Mouse (Mus musculus) forebrain, embryonic 16.5 days (tissue): Measurements from ENCODE around the gene Clec2g. TPM values are rescaled to one million over a fixed set of nuclear protein-coding genes. Genes with fewer than 3 reads are reported as not detected.
"Not testable (repeated sequence)": the region's sequence is repeated elsewhere in the genome, so short reads cannot be mapped to it uniquely, and the experiment has no call there.

Experiments used
- ATAC-seq: fragments of 200-750 bp; cut with Nextera tagmentation; 2 replicates; pipeline ENCODE4 v1.8.0; 2017; ENCODE audit warnings: mild to moderate bottlenecking, moderate library complexity
- H3K27ac ChIP-seq: fragments of 300-500 bp; sonication (generic); 2 replicates; pipeline ENCODE4 v1.5.1; 2014; ENCODE audit warnings: low read length, control low read depth
- H3K27me3 ChIP-seq: fragments of 300-500 bp; sonication (generic); replicated peaks from 2 replicates; pipeline ENCODE4 v1.6.1; 2014; ENCODE audit warnings: low read length; ENCODE audit not compliant: control insufficient read depth, insufficient read depth
- H3K36me3 ChIP-seq: fragments of 300-500 bp; sonication (generic); 2 replicates; pipeline ENCODE4 v1.6.1; 2014; ENCODE audit not compliant: control insufficient read depth, insufficient read depth
- H3K4me1 ChIP-seq: fragments of 300-500 bp; sonication (generic); replicated peaks from 2 replicates; pipeline ENCODE4 v1.6.1; 2014; ENCODE audit warnings: low read length; ENCODE audit not compliant: control insufficient read depth, insufficient read depth
- H3K4me2 ChIP-seq: fragments of 300-500 bp; sonication (generic); 2 replicates; pipeline ENCODE4 v1.6.1; 2014; ENCODE audit warnings: mild to moderate bottlenecking, low read length, control low read depth
- H3K4me3 ChIP-seq: fragments of 300-500 bp; sonication (generic); replicated peaks from 2 replicates; pipeline ENCODE4 v1.5.1; 2014; ENCODE audit warnings: mild to moderate bottlenecking, low read length, control low read depth
- H3K9ac ChIP-seq: fragments of 300-500 bp; sonication (generic); replicated peaks from 2 replicates; pipeline ENCODE4 v1.6.1; 2014; ENCODE audit warnings: low read depth, low read length, control low read depth
- H3K9me3 ChIP-seq: fragments of 300-500 bp; sonication (generic); 2 replicates; pipeline ENCODE4 v1.6.1; 2016; ENCODE audit warnings: low read length; ENCODE audit not compliant: control insufficient read depth
- WGBS: fragments of 180-500 bp; shearing (Covaris S2); extraction: QIAGEN DNeasy Blood & Tissue Kit; methylation state at CpG from one replicate; pipeline ENCODE4 v1.1.7; 2014; 5-methylcytosine and 5-hydroxymethylcytosine counted together
- polyA plus RNA-seq: library from polyadenylated mRNA; unstranded; fragments of >200 nt; fragmentation: Nextera tagmentation; extraction: Ambion mirVana; gene quantifications from 2 replicates; pipeline ENCODE4 v1.2.1, GENCODE M21; 2015

The Clec2g gene
- polyA plus RNA-seq, 1 experiment from 2014 or later = not detected

- Histone ChIP-seq H3K4me1 (no peaks in the 10 kb centered on the region), H3K27ac (no peak overlapping the region), H3K9ac (no peak overlapping the region), H3K4me2 (no peak overlapping the region), H3K4me3 (no peak overlapping the region), H3K9me3 (no peaks in the 10 kb centered on the region), H3K36me3 (no peaks in the 10 kb centered on the region), H3K27me3 (no peaks in the 10 kb centered on the region)
- WGBS = 82% methylated on average over 2 of the region's 2 CpGs
- no peak for ATAC-seq
Measured at GRCm38 (mm10) chr6:128933050-128933449, 1.1 kb upstream of the Clec2g start.

GRCm38 (mm10) chr6:128935889-128936665 is 1.9 kb downstream of the Clec2g start:
- ATAC-seq, H3K27me3 ChIP-seq, H3K4me3 ChIP-seq: not testable (repeated sequence)

GRCm38 (mm10) chr6:128941646-128942421 is 7.7 kb downstream of the Clec2g start:
- Histone ChIP-seq H3K4me3 (no peak overlapping the region), H3K27me3 (no peaks in the 10 kb centered on the region), H3K36me3 (no peaks in the 10 kb centered on the region), H3K27ac (no peak overlapping the region), H3K9ac (no peak overlapping the region), H3K4me1 (no peaks in the 10 kb centered on the region), H3K4me2 (no peak overlapping the region), H3K9me3 (no peaks in the 10 kb centered on the region)
- 82% methylated on average over 5 of the region's 5 CpGs for WGBS
- no peak for ATAC-seq

More at GRCm38 (mm10) chr6:128935889-128936665, 1.9 kb downstream of the Clec2g start:
- WGBS = 93% methylated on average over 4 of the region's 13 CpGs
- not testable (repeated sequence) for H3K36me3 ChIP-seq, H3K4me1 ChIP-seq, H3K9ac ChIP-seq, H3K27ac ChIP-seq, H3K4me2 ChIP-seq, H3K9me3 ChIP-seq

- no peak overlapping the region for H3K4me2 ChIP-seq
- no peak for ATAC-seq
- WGBS = 89% methylated on average over 3 of the region's 3 CpGs
- no peaks in the 10 kb centered on the region for H3K9me3 ChIP-seq
- no peak overlapping the region for H3K9ac ChIP-seq
- no peak overlapping the region for H3K4me3 ChIP-seq
- H3K27me3 ChIP-seq = no peaks in the 10 kb centered on the region
- no peak overlapping the region for H3K27ac ChIP-seq
- H3K4me1 ChIP-seq = no peaks in the 10 kb centered on the region
- no peaks in the 10 kb centered on the region for H3K36me3 ChIP-seq
Measured at GRCm38 (mm10) chr6:128945564-128945963, 11.4 kb downstream of the Clec2g start.

DNA sequence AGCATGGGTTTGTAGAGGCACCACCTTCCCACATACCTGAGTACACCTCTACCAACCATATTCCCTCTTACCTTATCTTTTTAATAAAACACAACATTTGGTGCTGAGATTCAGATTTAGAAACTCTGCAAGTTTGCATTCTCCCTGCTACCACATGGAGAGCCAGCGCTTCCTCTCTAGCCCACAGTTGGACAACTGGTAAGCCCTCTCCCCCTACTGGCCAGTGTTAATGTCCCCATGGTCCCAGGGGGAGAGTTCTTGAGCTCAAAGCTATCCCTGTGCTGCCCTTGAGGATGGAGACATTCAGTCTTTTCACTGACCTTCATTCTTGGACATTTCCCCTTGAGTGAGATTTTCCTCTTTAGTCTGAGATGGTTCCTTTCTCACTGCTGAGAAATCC is 26.9 kb downstream of the Clec2g start:
- no peak for ATAC-seq
- H3K27ac ChIP-seq = no peak overlapping the region
- WGBS = 89% methylated on average over 1 of the region's 1 CpGs
- H3K4me3 ChIP-seq = no peak overlapping the region
- H3K36me3 ChIP-seq = no peaks in the 10 kb centered on the region
- no peaks in the 10 kb centered on the region for H3K9me3 ChIP-seq
- H3K4me1 ChIP-seq = no peaks in the 10 kb centered on the region
- no peak overlapping the region for H3K4me2 ChIP-seq
- no peaks in the 10 kb centered on the region for H3K27me3 ChIP-seq
- no peak overlapping the region for H3K9ac ChIP-seq

GRCm38 (mm10) chr6:128962108-128962507 is 27.9 kb downstream of the Clec2g start:
- not testable (repeated sequence) for H3K9me3 ChIP-seq, H3K27me3 ChIP-seq, H3K9ac ChIP-seq, H3K27ac ChIP-seq, ATAC-seq, H3K4me3 ChIP-seq, H3K36me3 ChIP-seq, H3K4me2 ChIP-seq, H3K4me1 ChIP-seq
- 95% methylated on average over 2 of the region's 2 CpGs for WGBS

DNA sequence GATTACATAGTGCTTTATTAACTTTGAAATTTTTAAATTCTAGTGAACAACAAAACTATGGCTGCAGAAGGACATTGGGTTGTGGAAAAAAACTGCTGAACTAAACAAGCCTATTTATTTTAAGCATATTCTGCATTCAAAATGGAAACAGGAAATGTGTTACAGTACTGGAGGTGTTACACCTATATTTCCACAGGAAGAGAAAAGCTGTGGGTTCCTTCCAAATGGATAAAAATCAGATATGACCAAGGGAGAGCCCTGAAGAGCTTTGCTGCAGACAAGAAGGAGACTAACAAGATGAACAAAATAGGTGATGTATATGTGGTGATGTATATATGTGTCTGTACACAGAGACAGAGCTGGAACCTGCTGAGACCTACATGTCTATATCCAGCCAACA is 30.3 kb downstream of the Clec2g start:
- no peak overlapping the region for H3K4me3 ChIP-seq
- no peaks in the 10 kb centered on the region for H3K9me3 ChIP-seq
- H3K27ac ChIP-seq = no peak overlapping the region
- ATAC-seq = no peak
- H3K9ac ChIP-seq = no peak overlapping the region
- H3K36me3 ChIP-seq = no peaks in the 10 kb centered on the region
- H3K4me2 ChIP-seq = no peak overlapping the region
- H3K4me1 ChIP-seq = no peaks in the 10 kb centered on the region
- H3K27me3 ChIP-seq = no peaks in the 10 kb centered on the region

GRCm38 (mm10) chr6:128968463-128968862 is 34.3 kb downstream of the Clec2g start:
- H3K9me3 ChIP-seq = no peaks in the 10 kb centered on the region
- no peaks in the 10 kb centered on the region for H3K27me3 ChIP-seq
- H3K4me1 ChIP-seq = no peaks in the 10 kb centered on the region
- H3K9ac ChIP-seq = no peak overlapping the region
- no peak for ATAC-seq
- H3K4me2 ChIP-seq = no peak overlapping the region
- no peak overlapping the region for H3K4me3 ChIP-seq
- H3K36me3 ChIP-seq = no peaks in the 10 kb centered on the region
- H3K27ac ChIP-seq = no peak overlapping the region

DNA sequence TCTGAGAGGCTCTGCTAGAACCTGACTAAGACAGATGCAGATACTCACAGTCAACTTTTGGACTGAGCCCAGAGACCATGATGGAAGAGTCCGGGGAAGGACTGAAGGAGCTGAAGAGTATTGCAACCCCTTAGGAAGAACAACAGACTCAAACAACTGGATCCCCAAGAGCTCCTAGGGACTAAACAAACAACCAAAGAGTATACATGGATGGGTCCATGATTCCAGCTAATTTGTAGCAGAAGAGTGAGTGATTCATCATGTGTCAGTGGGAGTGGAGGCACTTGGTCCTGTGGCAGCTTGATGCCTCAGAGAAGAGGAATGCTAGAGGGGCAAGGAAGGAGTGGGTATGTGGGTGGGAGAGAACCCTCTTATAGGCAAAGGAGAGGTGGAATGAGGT is 35.6 kb downstream of the Clec2g start:
- Histone ChIP-seq H3K9me3 (no peaks in the 10 kb centered on the region), H3K27me3 (no peaks in the 10 kb centered on the region), H3K4me1 (no peaks in the 10 kb centered on the region), H3K9ac (no peak overlapping the region), H3K27ac (no peak overlapping the region), H3K4me3 (no peak overlapping the region), H3K36me3 (no peaks in the 10 kb centered on the region), H3K4me2 (no peak overlapping the region)
- no peak for ATAC-seq
- WGBS = 100% methylated on average over 1 of the region's 1 CpGs
